Comparison of ENCODE assay signal across 8 mouse cellular contexts in the genomic region with DNA sequence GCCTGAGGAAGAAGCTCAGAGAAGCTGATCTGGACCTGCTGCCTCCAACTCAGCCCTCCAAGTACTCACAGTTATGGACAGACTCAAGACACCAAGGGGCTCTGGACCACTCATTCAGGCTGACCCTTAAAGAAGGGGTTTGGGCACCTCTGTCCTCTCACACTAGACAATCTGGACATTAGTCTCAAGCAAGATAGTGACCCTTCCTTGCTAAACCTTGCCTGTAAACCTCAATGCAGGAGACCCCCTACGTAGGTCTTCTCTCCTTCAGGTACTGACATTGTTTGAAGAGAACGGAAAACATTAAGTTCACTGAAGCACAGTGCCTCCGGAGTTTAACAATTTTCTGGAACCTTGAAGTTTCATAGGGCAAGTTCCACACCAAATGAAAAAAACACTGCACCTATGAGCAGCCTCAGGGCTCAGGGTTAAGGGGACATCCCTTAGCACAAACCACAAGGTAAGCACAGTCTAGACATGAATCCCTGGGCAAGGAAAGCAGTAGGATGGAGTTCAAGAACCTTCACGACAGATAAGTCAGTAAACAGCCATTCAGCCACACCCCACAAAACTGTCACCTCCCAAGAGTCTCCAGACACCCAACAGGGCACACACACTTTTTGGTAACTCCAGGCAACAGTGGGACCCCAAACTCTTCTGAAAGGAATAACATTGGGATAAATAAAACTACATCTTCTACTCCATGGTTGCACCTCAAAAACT. TPM values are rescaled to one million over a fixed set of nuclear protein-coding genes. Genes with fewer than 3 reads are reported as not detected.
DNase-seq lines count a peak whose midpoint lies in the region; ATAC-seq and TF ChIP-seq lines count a peak whose summit lies in the region.

No protein-coding gene starts in this region.

- 64% methylated on average over 4 of the region's 4 CpGs for WGBS in cerebellum, adult 2 months
- WGBS in forebrain, embryonic 10.5 days, result 71% methylated on average over 4 of the region's 4 CpGs
- WGBS in limb, embryonic 14.5 days, result 56% methylated on average over 4 of the region's 4 CpGs
- 38% methylated on average over 4 of the region's 4 CpGs for WGBS in stomach, embryonic 15.5 days

- H3K27ac ChIP-seq in cerebellum, adult 2 months (ENCODE audit: insufficient read depth, low read length), result no peak overlapping the region
- peak overlapping the region; percentile 97 for H3K27ac ChIP-seq in forebrain, embryonic 10.5 days
- no peak overlapping the region for H3K27ac ChIP-seq in limb, embryonic 14.5 days (replicated peaks; ENCODE audit: low read depth, low read length)
- peak overlapping the region; percentile 95 for H3K27ac ChIP-seq in stomach, embryonic 15.5 days

- peak overlapping the region; percentile 88 for H3K9ac ChIP-seq in limb, embryonic 14.5 days (ENCODE audit: low read depth, low read length, severe bottlenecking)
- peak overlapping the region; percentile 94 for H3K9ac ChIP-seq in stomach, embryonic 15.5 days

- H3K9me3 ChIP-seq in forebrain, embryonic 10.5 days, result no peaks in the 10 kb centered on the region
- no peaks in the 10 kb centered on the region for H3K9me3 ChIP-seq in limb, embryonic 14.5 days (ENCODE audit: control insufficient read depth, low read length)
- no peaks in the 10 kb centered on the region for H3K9me3 ChIP-seq in stomach, embryonic 15.5 days

- peak in 1 of 2 experiments; percentile 7 for DNase-seq in cerebellum, adult 2 months
- DNase-seq in cerebellum, postnatal 36 days, result no peak
- DNase-seq in A20 (ENCODE audit: low read depth, low spot score), result peak; percentile 59
- DNase-seq in forebrain, embryonic 10.5 days (ENCODE audit: extremely low spot score, low spot score), result no peak
- no peak for DNase-seq in limb, embryonic 14.5 days (ENCODE audit: low spot score)
- DNase-seq in left cerebral cortex, postnatal 14 days (ENCODE audit: low spot score in 2 of 2), result no peak
- DNase-seq in urinary bladder, postnatal 4 days (ENCODE audit: low spot score in 2 of 2), result no peak

- no peaks in the 10 kb centered on the region for H3K27me3 ChIP-seq in cerebellum, adult 2 months (ENCODE audit: control insufficient read depth, insufficient read depth, low read length)
- no peaks in the 10 kb centered on the region for H3K27me3 ChIP-seq in forebrain, embryonic 10.5 days (ENCODE audit: poor library complexity, severe bottlenecking)
- no peaks in the 10 kb centered on the region for H3K27me3 ChIP-seq in limb, embryonic 14.5 days (ENCODE audit: control insufficient read depth, insufficient read depth, low read length)
- H3K27me3 ChIP-seq in stomach, embryonic 15.5 days (replicated peaks), result no peaks in the 10 kb centered on the region

- H3K4me1 ChIP-seq in cerebellum, adult 2 months (ENCODE audit: control insufficient read depth, insufficient read depth, low read length), result peaks cover 19% of the 10 kb centered on the region
- H3K4me1 ChIP-seq in forebrain, embryonic 10.5 days, result peaks cover 68% of the 10 kb centered on the region
- H3K4me1 ChIP-seq in limb, embryonic 14.5 days (ENCODE audit: control insufficient read depth, insufficient read depth, low read length), result peaks cover 15% of the 10 kb centered on the region
- peaks cover 32% of the 10 kb centered on the region for H3K4me1 ChIP-seq in stomach, embryonic 15.5 days

- H3K4me2 ChIP-seq in limb, embryonic 14.5 days (replicated peaks; ENCODE audit: low read depth, low read length, severe bottlenecking), result peak overlapping the region; percentile 70
- H3K4me2 ChIP-seq in stomach, embryonic 15.5 days, result peak overlapping the region; percentile 86

- H3K4me3 ChIP-seq in cerebellum, adult 2 months (replicated peaks; ENCODE audit: insufficient read depth, low read depth, low read length), result peak overlapping the region; percentile 65
- H3K4me3 ChIP-seq in forebrain, embryonic 10.5 days, result peak overlapping the region; percentile 96
- peak overlapping the region; percentile 96 for H3K4me3 ChIP-seq in limb, embryonic 14.5 days (replicated peaks; ENCODE audit: low read length)
- peak overlapping the region; percentile 94 for H3K4me3 ChIP-seq in stomach, embryonic 15.5 days (replicated peaks)

- ATAC-seq in limb, embryonic 14.5 days (ENCODE audit: low FRiP score, low read depth), result no peak
- ATAC-seq in stomach, embryonic 15.5 days (ENCODE audit: insufficient read depth, low FRiP score, low read depth), result no peak

- H3K36me3 ChIP-seq in forebrain, embryonic 10.5 days (replicated peaks), result peaks cover 33% of the 10 kb centered on the region
- H3K36me3 ChIP-seq in limb, embryonic 14.5 days (ENCODE audit: control insufficient read depth, insufficient read depth, low read length), result peaks cover 21% of the 10 kb centered on the region
- H3K36me3 ChIP-seq in stomach, embryonic 15.5 days, result peaks cover 13% of the 10 kb centered on the region

- TF ChIP-seq POLR2A in cerebellum, adult 2 months (IDR thresholded peaks at IDR 0.05; ENCODE audit: borderline replicate concordance, insufficient read depth, low read length), result no peak
- no peak for TF ChIP-seq POLR2A in limb, embryonic 14.5 days (IDR thresholded peaks at IDR 0.05; ENCODE audit: borderline replicate concordance, extremely low read depth, insufficient read depth, insufficient read length)

- no peak for TF ChIP-seq CTCF in cerebellum, adult 2 months (IDR thresholded peaks at IDR 0.05; ENCODE audit: borderline replicate concordance, insufficient read depth, low read depth, low read length)

- intact Hi-C loops in left cerebral cortex, postnatal 14 days (cut with DNase I), result no loop called here

RNA-seq across cellular contexts. Expression of a gene that starts 1.5 kb away (rescaled TPM):
- 60.5 and 65.3 TPM in 2 replicates for polyA plus RNA-seq in cerebellum, adult 2 months (2012; rRNA removed)
- polyA plus RNA-seq in forebrain, embryonic 10.5 days (2016; fragmentation: Nextera tagmentation; extraction: Ambion mirVana), result 20.2 and 22.7 TPM in 2 replicates
- polyA plus RNA-seq in limb, embryonic 14.5 days (2012; rRNA removed), result 56.9 and 67.7 TPM in 2 replicates
- 26.1 and 30.5 TPM in 2 replicates for polyA plus RNA-seq in limb, embryonic 14.5 days (2014; fragmentation: Nextera tagmentation; extraction: Ambion mirVana)
- 29.3 and 31.9 TPM in 2 replicates for polyA plus RNA-seq in stomach, embryonic 15.5 days (2015; fragmentation: Nextera tagmentation; extraction: Ambion mirVana)
- total RNA-seq in left cerebral cortex, postnatal 14 days (2021), result 10 to 100 TPM; 84.3 to 94.3 TPM

RNA-seq across cellular contexts. Expression of a gene that starts 6.8 kb away (rescaled TPM):
- polyA plus RNA-seq in cerebellum, adult 2 months (2012; rRNA removed), result 76.9 and 80.5 TPM in 2 replicates
- 30.1 and 32.8 TPM in 2 replicates for polyA plus RNA-seq in forebrain, embryonic 10.5 days (2016; fragmentation: Nextera tagmentation; extraction: Ambion mirVana)
- 43.7 and 47.0 TPM in 2 replicates for polyA plus RNA-seq in limb, embryonic 14.5 days (2012; rRNA removed)
- 27.5 and 28.9 TPM in 2 replicates for polyA plus RNA-seq in limb, embryonic 14.5 days (2014; fragmentation: Nextera tagmentation; extraction: Ambion mirVana)
- 38.1 and 39.0 TPM in 2 replicates for polyA plus RNA-seq in stomach, embryonic 15.5 days (2015; fragmentation: Nextera tagmentation; extraction: Ambion mirVana)
- 10 to 100 TPM; 34.7 to 42.4 TPM for total RNA-seq in left cerebral cortex, postnatal 14 days (2021)

RNA-seq across cellular contexts. Expression of a gene that starts 11.7 kb away (rescaled TPM):
- polyA plus RNA-seq in cerebellum, adult 2 months (2012; rRNA removed), result 2.1 and 2.3 TPM in 2 replicates
- 37.5 and 40.5 TPM in 2 replicates for polyA plus RNA-seq in forebrain, embryonic 10.5 days (2016; fragmentation: Nextera tagmentation; extraction: Ambion mirVana)
- polyA plus RNA-seq in limb, embryonic 14.5 days (2012; rRNA removed), result 66.4 and 78.8 TPM in 2 replicates
- polyA plus RNA-seq in limb, embryonic 14.5 days (2014; fragmentation: Nextera tagmentation; extraction: Ambion mirVana), result 50.3 and 56.9 TPM in 2 replicates
- polyA plus RNA-seq in stomach, embryonic 15.5 days (2015; fragmentation: Nextera tagmentation; extraction: Ambion mirVana), result 32.5 and 32.7 TPM in 2 replicates
- 1 to 10 TPM; 3.8 to 4.0 TPM for total RNA-seq in left cerebral cortex, postnatal 14 days (2021)

RNA-seq across cellular contexts. Expression of a gene that starts 14.2 kb away (rescaled TPM):
- polyA plus RNA-seq in cerebellum, adult 2 months (2012; rRNA removed), result 401 and 403 TPM in 2 replicates
- polyA plus RNA-seq in forebrain, embryonic 10.5 days (2016; fragmentation: Nextera tagmentation; extraction: Ambion mirVana), result 145 and 148 TPM in 2 replicates
- polyA plus RNA-seq in limb, embryonic 14.5 days (2012; rRNA removed), result 247 and 305 TPM in 2 replicates
- 101 and 119 TPM in 2 replicates for polyA plus RNA-seq in limb, embryonic 14.5 days (2014; fragmentation: Nextera tagmentation; extraction: Ambion mirVana)
- 183 and 188 TPM in 2 replicates for polyA plus RNA-seq in stomach, embryonic 15.5 days (2015; fragmentation: Nextera tagmentation; extraction: Ambion mirVana)
- 100 to 1,000 TPM; 131 to 134 TPM for total RNA-seq in left cerebral cortex, postnatal 14 days (2021)

RNA-seq across cellular contexts. Expression of a gene that starts 16.1 kb away (rescaled TPM):
- 3.3 and 4.5 TPM in 2 replicates for polyA plus RNA-seq in cerebellum, adult 2 months (2012; rRNA removed)
- not detected in 2 replicates for polyA plus RNA-seq in forebrain, embryonic 10.5 days (2016; fragmentation: Nextera tagmentation; extraction: Ambion mirVana)
- 0.22 and 0.60 TPM in 2 replicates for polyA plus RNA-seq in limb, embryonic 14.5 days (2012; rRNA removed)
- polyA plus RNA-seq in limb, embryonic 14.5 days (2014; fragmentation: Nextera tagmentation; extraction: Ambion mirVana), result 0.68 and 1.6 TPM in 2 replicates
- 0.28 and 0.44 TPM in 2 replicates for polyA plus RNA-seq in stomach, embryonic 15.5 days (2015; fragmentation: Nextera tagmentation; extraction: Ambion mirVana)
- 1 to 10 TPM; 5.9 to 6.0 TPM for total RNA-seq in left cerebral cortex, postnatal 14 days (2021)

Comparison
In these comparisons a context has a peak if more than half of its experiments do, and no peak if none do; other contexts are left out.
1. H3K27ac ChIP-seq: peak in forebrain, embryonic 10.5 days (single experiment) and stomach, embryonic 15.5 days (single experiment); none in cerebellum, adult 2 months (single experiment) and limb, embryonic 14.5 days (single experiment).
2. RNA of a gene that starts 11.7 kb away (polyA plus RNA-seq): 50.3 to 78.8 TPM in limb, embryonic 14.5 days, 37.5 to 40.5 TPM in forebrain, embryonic 10.5 days and 32.5 to 32.7 TPM in stomach, embryonic 15.5 days; 2.1 to 2.3 TPM in cerebellum, adult 2 months; every median in the first group is over 10 times any median in the second.
3. Peak in every context shown above with its lines, with median percentiles within 50 percentile points of each other: H3K4me3 ChIP-seq.